Mouse (Mus musculus) c-Kit-negative CD71-positive TER-119-positive erythroid progenitor cells, embryonic 14.5 days (primary cell): ENCODE measurements around the gene Kpnb1.

Experiments
- DNase-seq: peaks from one replicate; pipeline ENCODE4 v3.0.0-alpha.2; 2013; ENCODE audit warnings: low read depth, low spot score

Gene Kpnb1

DNA sequence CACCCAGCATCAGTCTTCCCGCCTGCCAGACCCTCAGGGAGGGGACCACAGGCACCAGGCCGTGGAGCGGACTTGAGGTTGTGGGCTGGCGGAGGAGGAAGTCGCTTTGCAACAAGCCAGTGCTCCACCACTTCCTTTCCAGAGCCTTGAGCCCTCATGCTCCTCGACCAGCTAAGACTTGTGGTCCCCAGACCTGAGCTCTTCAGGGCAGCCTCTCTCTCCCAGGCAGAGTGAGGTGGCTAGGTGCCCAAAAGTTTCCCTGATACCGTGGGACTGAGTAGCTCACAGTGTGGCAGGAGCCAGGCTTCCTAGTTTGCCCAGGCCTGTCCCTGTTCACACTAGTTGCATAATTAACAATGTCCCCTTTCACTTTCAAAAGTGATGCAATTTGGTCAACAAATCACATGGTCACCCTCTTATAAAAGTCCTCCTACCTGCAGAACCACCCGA, 45.5 kb downstream of the Kpnb1 start:
- DNase-seq, result no peak

- no peak for DNase-seq
Observed at GRCm38 (mm10) chr11:97140811-97141210, 46.9 kb downstream of the Kpnb1 start.

GRCm38 (mm10) chr11:97139256-97139655, 48.4 kb downstream of the Kpnb1 start:
- no peak for DNase-seq

DNA sequence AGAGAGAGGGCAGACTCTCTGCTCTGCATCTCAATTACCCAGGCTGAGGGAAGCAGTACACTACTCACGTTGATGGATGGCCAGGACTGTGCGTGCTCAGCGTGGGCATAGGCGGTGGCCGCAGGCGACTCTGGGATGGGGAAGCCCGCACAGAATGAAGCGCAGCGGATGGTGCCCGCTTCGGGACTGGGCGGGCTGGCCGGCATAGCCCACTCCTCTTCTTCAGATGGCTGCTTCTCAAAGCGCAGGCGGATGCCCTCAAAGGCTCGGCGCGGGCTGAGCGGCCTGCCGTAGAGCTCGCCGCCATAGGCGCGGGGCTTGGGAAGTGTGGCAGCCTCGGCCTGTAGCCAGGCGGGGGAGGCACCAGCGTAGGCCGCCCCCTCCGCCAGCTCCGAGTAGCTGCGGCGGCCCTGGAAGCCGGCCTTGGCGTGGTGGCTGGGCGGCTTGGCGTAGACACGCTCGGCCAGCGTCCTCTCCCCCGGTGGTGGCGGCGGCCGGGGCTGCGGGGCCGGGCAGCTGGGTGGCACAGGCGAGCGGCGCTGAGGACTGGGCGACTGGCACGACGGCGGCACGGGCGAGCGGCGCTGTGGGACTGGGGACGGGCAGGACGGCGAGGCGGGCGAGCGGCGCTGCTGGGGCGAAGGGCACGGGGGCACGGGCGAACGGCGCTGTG, 49.0 kb downstream of the Kpnb1 start:
- no peak for DNase-seq

- DNase-seq, result no peak
Observed at GRCm38 (mm10) chr11:97133270-97133669, 54.4 kb downstream of the Kpnb1 start.

- DNase-seq, result no peak
Observed at GRCm38 (mm10) chr11:97132185-97132584, 55.5 kb downstream of the Kpnb1 start.

GRCm38 (mm10) chr11:97131683-97132082, 56.0 kb downstream of the Kpnb1 start:
- no peak for DNase-seq

DNA sequence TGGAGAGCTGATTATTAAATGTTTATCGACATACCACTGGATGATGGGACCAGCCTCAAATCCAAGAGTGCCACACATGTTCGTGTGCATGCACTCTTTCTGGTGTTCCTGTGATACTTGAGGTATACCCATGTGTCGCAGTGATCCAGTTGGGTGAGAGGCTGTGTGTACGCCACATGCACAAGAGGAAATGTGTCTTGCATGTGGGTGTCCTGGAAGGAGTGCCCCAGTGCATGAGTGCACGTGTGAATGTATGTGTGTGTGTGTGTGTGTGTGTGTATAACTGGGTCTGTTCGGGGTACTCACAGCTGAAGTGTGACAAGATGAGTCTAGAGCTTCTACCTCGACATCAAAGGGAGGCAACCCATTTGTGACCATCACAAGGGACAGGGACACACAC, 57.4 kb downstream of the Kpnb1 start:
- no peak for DNase-seq

DNA sequence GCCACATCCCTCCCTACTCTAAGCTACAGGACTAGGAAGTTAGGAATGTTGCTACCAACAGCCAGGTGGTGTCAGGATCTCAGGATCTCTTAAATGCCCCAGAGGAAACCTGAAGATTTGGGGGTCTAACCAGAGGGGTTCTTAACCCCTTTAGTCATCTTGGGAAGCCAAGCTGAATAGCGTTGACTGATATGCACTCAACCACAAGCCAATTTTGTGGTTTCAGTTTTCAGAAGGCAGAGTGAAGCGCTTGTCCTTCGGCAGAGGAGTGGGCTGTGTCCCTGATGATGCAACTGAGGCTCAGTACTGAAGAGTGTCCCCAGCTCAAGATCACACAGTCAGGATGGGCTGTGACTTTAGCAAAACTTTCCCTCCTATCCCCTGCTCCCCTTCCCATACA, 58.7 kb downstream of the Kpnb1 start:
- DNase-seq, result no peak

DNA sequence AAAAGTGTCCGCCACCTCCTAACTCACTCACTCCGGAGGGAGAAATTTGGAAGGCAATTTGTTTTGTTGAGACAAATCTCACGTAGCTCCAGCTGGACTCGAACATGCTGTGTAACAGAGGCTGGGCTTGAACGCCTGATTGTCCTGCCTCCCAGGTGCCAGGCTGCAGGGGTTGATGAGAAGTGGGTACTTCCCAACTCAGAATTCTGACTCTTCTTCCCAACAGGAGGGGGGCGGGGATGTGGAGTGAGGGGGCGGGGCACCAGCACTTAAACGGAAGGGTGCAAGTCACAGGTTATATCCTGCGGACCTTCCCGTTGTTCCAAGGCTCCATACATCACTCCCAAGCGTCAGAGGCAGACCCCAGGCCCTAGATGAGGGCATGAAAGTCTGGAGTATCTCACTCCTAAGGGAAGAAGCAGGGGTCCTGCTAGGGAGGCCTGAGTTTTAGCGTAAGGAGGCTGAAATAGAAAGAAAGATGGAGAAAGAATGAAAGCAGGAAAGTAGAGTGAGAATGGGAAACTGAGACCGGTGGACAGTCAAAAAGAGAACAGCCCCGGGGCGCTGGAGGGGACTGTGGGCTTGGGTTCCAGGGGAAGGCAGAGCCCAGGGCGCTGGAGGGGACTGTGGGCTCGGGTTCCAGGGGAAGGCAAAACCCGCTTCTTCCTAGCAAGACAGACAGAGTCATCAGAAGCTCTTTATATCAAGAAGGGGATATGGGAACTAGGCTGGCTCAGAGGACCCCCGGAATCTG, 60.0 kb downstream of the Kpnb1 start:
- DNase-seq, result no peak

DNA sequence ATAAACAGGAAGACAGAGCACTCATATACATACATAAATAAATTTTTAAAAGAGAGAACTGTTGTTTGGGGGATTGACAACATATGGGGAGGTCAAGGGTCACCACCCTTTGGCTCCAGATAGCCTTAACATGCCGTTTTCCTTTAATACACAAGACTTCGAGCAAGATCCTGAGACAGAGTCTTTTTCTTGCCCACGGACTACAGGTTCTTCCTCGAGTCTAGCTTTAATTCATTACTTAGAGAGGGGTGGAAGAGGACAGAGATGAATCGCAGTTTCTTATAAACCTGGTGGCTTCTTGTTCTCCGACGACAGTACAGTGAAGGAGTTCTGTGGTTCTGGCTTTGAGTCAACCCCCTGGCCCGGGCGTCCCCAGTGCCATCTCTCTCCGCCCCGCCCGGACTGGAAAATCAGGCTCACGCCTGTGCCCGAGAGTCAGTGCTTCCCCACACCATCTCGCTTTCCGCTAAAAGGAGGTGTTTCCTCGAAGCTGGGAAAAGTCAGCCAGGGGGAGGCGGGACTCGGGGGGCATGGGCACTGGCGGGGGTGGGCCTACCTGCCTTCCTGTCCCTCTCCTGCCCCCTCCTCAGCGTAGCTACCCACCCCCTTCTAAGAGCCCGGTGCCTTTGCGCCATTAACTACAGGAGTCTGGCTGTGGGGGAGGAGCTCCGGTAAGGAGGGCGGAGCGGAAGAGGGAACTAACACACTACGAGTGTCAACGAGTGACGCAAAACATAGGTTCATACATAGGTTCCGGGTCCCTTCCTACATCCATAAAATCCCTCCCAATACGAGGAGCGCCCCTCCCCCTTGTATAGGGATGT, 60.8 kb downstream of the Kpnb1 start:
- DNase-seq, result no peak

DNA sequence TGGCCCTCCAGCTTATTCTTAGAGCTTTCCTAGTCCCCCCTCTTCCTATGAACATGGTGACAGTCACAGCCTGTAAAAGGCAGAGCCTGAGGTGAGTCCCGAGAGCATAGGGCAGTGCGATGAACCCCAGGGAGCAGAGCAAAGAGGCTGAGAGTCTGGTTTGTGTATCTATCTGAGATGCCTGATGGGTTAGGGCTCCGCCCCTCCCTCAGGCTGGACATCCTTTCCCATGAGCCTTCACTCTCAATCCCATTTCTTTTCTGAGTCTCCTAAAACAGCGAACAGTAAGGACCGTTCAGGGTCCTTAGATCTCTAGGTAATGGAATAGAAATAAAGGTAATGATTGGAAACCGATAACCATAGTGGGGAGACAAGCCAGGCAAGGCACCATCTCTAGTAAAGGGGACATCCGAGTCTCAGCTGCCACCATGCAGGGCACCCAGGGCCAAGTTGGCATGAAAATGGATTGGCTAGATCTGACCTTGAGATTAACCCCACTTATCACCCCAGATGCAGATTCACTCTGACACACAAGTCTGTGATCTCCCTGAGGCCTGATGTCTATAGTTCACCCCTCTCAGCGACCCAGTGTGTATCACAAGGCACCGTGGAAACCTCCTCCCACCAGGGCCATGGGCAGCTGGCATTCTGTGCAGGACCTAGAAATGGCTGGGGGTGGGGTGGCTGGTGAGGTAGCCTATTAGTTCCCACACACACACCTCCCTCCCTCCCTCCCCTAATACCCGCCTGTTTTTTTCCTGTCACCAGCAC, 63.2 kb downstream of the Kpnb1 start:
- DNase-seq, result no peak

DNA sequence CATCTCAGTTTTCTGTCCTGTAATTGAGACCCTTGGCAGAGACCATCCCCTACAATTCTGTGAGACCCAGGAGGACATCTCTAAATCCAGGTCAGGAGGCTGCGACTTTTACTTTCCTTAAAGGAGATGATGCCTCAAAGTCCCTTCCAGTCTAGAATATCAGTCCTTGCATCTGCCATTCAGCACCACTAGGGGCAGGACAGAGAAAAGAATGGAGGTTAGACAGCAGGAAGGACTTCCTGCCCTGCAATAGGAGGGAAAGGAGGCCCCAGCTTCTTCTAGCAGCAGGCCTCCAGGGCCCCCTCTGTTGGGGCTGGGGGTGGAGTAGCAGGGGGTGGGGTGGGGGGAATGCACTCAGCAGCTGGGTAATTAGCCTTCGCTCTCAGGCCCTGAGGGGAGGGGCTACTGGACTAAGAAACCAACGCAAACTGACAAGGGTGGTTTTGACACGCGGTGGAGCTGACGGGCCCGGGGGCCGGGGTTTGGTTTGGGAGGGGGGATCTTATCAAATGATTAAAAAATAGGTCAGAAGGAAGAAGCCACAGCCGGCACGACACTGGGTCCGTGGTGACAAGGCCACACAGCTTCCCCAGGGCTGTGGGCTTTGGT, 64.3 kb downstream of the Kpnb1 start:
- no peak for DNase-seq

DNA sequence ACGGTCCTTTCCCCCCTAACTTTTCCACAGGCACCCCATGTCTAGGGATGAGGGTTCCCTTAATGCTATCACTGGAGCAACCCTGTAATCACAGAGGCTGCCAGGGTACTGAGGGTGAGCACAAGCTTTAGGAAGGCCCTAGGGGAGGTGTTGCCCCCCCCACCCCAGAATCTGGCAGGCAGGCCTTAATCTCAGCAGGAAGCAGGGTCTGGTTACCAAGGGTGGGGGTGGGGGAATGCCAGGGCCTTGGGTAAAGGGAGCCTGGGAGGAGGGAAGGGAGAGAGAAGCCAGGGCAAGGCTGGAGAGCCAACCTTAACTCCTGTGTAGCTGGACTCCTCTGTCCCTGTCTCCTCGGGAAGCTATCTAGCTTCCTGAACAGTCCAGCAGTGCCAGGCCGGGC, 67.0 kb downstream of the Kpnb1 start:
- DNase-seq, result no peak

DNA sequence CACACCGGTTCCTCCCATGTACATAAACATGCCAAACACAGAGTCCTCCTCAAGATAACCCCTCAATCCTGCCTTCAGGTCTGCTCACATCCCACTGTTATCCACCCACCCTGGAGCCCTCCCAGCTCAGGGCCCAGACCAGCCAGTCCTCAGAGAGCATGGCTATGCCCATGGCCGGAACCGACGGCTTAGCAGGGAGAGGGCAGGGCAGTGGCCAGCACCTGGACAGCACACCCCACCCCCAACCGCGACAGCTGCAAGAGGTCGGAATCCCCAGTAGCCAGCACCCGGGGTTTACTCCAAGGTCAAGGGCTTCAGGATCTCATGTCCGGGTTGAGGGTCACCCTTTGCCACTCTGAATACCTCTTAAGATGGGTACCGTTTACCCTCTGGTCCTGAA, 67.5 kb downstream of the Kpnb1 start:
- no peak for DNase-seq

- DNase-seq, result no peak
Observed at GRCm38 (mm10) chr11:97115797-97116196, 71.9 kb downstream of the Kpnb1 start.

DNA sequence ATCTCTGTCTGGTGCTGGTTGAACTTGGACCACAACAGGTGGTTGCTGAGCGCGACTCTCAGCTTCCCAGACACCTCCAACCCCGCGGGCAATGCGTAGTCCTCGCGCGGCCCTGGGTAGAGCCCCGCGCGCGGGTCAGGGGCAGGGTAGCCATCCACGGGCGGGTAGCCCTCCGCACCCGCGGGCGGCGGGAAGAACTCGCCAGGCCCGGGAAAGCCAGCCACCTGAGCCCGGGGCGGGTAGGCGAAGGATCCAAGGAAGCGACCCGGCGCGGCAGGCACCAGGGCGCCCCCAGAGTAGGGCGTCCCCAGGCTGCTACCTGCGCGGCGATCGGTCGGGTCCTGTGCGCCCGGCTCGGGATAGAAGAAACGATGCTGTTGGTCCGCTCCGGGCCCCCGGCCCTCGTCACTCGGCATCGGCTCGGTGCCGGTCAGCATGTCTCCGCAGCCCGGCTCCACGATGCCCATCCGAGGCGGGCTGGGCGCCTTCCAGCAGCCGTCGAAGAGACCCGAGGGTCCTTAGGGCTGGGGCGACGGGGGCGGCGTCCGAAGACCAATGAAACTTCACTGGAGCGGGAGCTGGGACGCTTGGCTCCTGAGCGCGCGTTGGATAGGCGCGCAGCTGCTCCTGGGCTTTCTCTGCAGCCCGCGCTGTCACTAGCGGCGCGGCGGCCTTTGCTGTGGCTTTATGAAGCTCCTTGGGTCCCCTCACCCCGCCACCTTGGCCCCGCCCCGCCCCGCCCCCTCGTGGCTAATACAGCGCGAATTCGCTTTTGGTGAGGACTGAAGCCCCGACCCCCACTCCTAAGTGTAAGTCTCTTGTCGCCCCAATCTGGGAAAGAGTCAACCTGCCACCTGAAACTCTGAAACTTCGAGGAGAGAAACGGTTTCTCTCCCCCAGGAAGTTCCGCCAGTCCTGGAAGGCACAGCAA, 72.7 kb downstream of the Kpnb1 start, which contains the start of gene Tbx21:
Gene Tbx21 (minus strand): TSS at position 661 of the 931 bp plus-strand sequence.
- DNase-seq, result no peak

DNA sequence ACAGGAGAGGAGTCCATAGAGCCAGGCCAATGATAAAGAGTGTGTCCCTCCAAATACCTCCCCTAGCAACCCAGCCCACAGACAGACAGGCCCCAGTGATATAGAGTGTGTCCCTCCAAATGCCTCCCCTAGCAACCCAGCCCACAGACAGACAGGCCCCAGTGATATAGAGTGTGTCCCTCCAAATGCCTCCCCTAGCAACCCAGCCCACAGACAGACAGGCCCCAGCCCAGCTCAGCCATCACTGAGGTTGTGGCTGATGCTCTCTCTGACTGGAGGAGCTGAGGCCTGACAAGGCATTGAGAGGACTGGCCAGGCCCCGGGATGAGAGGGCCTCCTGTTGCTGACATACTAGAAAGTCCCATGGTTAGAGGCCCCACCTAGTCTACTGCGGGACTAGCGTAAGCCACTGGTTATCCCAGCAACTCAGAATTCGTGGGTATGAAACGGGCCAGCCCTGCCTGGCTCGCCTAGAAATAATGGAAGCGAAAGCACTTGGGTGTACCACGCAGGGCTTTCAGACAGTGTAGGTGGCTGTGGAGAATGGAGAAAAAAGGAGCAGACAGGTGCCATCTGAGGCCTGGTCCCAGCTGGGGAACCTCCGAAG, 75.1 kb downstream of the Kpnb1 start:
- DNase-seq, result no peak
